Mouse (Mus musculus): Measurements from ENCODE around the gene Pmel. TPM values are rescaled to one million over a fixed set of nuclear protein-coding genes. Genes with fewer than 3 reads are reported as not detected.
"Not testable (repeated sequence)": the region's sequence is repeated elsewhere in the genome, so short reads cannot be mapped to it uniquely, and the experiment has no call there.

Pmel gene
- polyA plus RNA-seq, 1 experiment from 2014 or later = 2.0 TPM

GRCm38 (mm10) chr10:128699006-128699405 lies 5.0 kb upstream of the Pmel start:
- H3K4me1 ChIP-seq (replicated peaks; ENCODE audit: insufficient read depth, low read length) = peaks cover 16% of the 10 kb centered on the region; the same call in 1 of the 2 replicates
- ATAC-seq (replicated peaks; ENCODE audit: low FRiP score, low read depth) (no peak), DNase-seq (ENCODE audit: low spot score) (no peak)
- H3K9me3 ChIP-seq (replicated peaks; ENCODE audit: low read length) = no peaks in the 10 kb centered on the region
- no peak overlapping the region for H3K9ac ChIP-seq (ENCODE audit: low read depth, low read length)
- no peak overlapping the region for H3K4me3 ChIP-seq (replicated peaks; ENCODE audit: low read depth, low read length)
- peaks cover 25% of the 10 kb centered on the region for H3K36me3 ChIP-seq (ENCODE audit: insufficient read depth, low read length)
- TF ChIP-seq CTCF (IDR thresholded peaks at IDR 0.05; ENCODE audit: low read depth) = no peak
- WGBS = 72% methylated on average over 5 of the region's 5 CpGs
- H3K4me2 ChIP-seq (ENCODE audit: low read length) = no peak overlapping the region
- H3K27me3 ChIP-seq (ENCODE audit: insufficient read depth, low read length) = no peaks in the 10 kb centered on the region
- no peak overlapping the region for H3K27ac ChIP-seq

GRCm38 (mm10) chr10:128699611-128700010 lies 4.4 kb upstream of the Pmel start:
- no peak overlapping the region for H3K9ac ChIP-seq (ENCODE audit: low read depth, low read length)
- ATAC-seq (replicated peaks; ENCODE audit: low FRiP score, low read depth) (no peak), DNase-seq (ENCODE audit: low spot score) (no peak)
- whole genome bisulfite sequencing = 88% methylated on average over 11 of the region's 11 CpGs
- H3K4me1 ChIP-seq (replicated peaks; ENCODE audit: insufficient read depth, low read length) = peaks cover 15% of the 10 kb centered on the region; the same call in 1 of the 2 replicates
- H3K4me3 ChIP-seq (replicated peaks; ENCODE audit: low read depth, low read length) = no peak overlapping the region
- no peak for TF ChIP-seq CTCF (IDR thresholded peaks at IDR 0.05; ENCODE audit: low read depth)
- peaks cover 25% of the 10 kb centered on the region for H3K36me3 ChIP-seq (ENCODE audit: insufficient read depth, low read length)
- H3K9me3 ChIP-seq (replicated peaks; ENCODE audit: low read length) = no peaks in the 10 kb centered on the region
- H3K27ac ChIP-seq = no peak overlapping the region
- no peak overlapping the region for H3K4me2 ChIP-seq (ENCODE audit: low read length)
- no peaks in the 10 kb centered on the region for H3K27me3 ChIP-seq (ENCODE audit: insufficient read depth, low read length)

- ATAC-seq (replicated peaks; ENCODE audit: low FRiP score, low read depth) (no peak), DNase-seq (ENCODE audit: low spot score) (no peak)
- H3K4me2 ChIP-seq (ENCODE audit: low read length) = no peak overlapping the region
- H3K9ac ChIP-seq (ENCODE audit: low read depth, low read length) = no peak overlapping the region
- H3K9me3 ChIP-seq (replicated peaks; ENCODE audit: low read length) = no peaks in the 10 kb centered on the region
- 96% methylated on average over 5 of the region's 5 CpGs for WGBS
- TF ChIP-seq CTCF (IDR thresholded peaks at IDR 0.05; ENCODE audit: low read depth) = no peak
- H3K4me1 ChIP-seq (replicated peaks; ENCODE audit: insufficient read depth, low read length) = peaks cover 8% of the 10 kb centered on the region; the same call in 1 of the 2 replicates
- H3K27ac ChIP-seq = no peak overlapping the region
- H3K4me3 ChIP-seq (replicated peaks; ENCODE audit: low read depth, low read length) = no peak overlapping the region
- peaks cover 25% of the 10 kb centered on the region for H3K36me3 ChIP-seq (ENCODE audit: insufficient read depth, low read length)
- no peaks in the 10 kb centered on the region for H3K27me3 ChIP-seq (ENCODE audit: insufficient read depth, low read length)
These were observed 3.3 kb upstream of the Pmel start for GRCm38 (mm10) chr10:128700712-128701111.

GRCm38 (mm10) chr10:128702328-128703007 lies 1.5 kb upstream of the Pmel start:
- Histone ChIP-seq H3K36me3 (ENCODE audit: insufficient read depth, low read length) (peaks cover 25% of the 10 kb centered on the region), H3K9me3 (replicated peaks; ENCODE audit: low read length) (no peaks in the 10 kb centered on the region), H3K4me3 (replicated peaks; ENCODE audit: low read depth, low read length) (no peak overlapping the region), H3K4me1 (replicated peaks; ENCODE audit: insufficient read depth, low read length) (peaks cover 10% of the 10 kb centered on the region; the same call in 1 of the 2 replicates), H3K27me3 (ENCODE audit: insufficient read depth, low read length) (no peaks in the 10 kb centered on the region), H3K9ac (ENCODE audit: low read depth, low read length) (no peak overlapping the region), H3K27ac (no peak overlapping the region), H3K4me2 (ENCODE audit: low read length) (no peak overlapping the region)
- TF ChIP-seq CTCF (IDR thresholded peaks at IDR 0.05; ENCODE audit: low read depth) = no peak
- WGBS = 76% methylated on average over 6 of the region's 6 CpGs
- DNase-seq (ENCODE audit: low spot score) = no peak
- ATAC-seq (replicated peaks; ENCODE audit: low FRiP score, low read depth) = no peak

GRCm38 (mm10) chr10:128704491-128705316 lies 709 bp downstream of the Pmel start, which contains the start of gene Cdk2:
TSS of gene Cdk2 (minus strand) at chr10:128705031.
- TF ChIP-seq CTCF (IDR thresholded peaks at IDR 0.05; ENCODE audit: low read depth) = no peak
- H3K4me3 ChIP-seq (replicated peaks; ENCODE audit: low read depth, low read length) = peak within 1 kb of the TSS; percentile 71
- DNase-seq (ENCODE audit: low spot score) (peak; percentile 95), ATAC-seq (replicated peaks; ENCODE audit: low FRiP score, low read depth) (peak; percentile 94)
- peak within 1 kb of the TSS; percentile 94 for H3K27ac ChIP-seq
- H3K4me1 ChIP-seq (replicated peaks; ENCODE audit: insufficient read depth, low read length) = peaks cover 10% of the 10 kb centered on the region; the same call in 1 of the 2 replicates
- under 1% methylated on average over 62 of the region's 62 CpGs for WGBS
- peak within 1 kb of the TSS; percentile 79 for H3K9ac ChIP-seq (ENCODE audit: low read depth, low read length)
- peak within 1 kb of the TSS; percentile 75 for H3K4me2 ChIP-seq (ENCODE audit: low read length)
- H3K36me3 ChIP-seq (ENCODE audit: insufficient read depth, low read length) = peaks cover 19% of the 10 kb centered on the region; the same call in 1 of the 2 replicates
- no peaks in the 10 kb centered on the region for H3K27me3 ChIP-seq (ENCODE audit: insufficient read depth, low read length)
- no peaks in the 10 kb centered on the region for H3K9me3 ChIP-seq (replicated peaks; ENCODE audit: low read length)

- ATAC-seq (replicated peaks; ENCODE audit: low FRiP score, low read depth) (no peak), DNase-seq (ENCODE audit: low spot score) (no peak)
- no peak for TF ChIP-seq CTCF (IDR thresholded peaks at IDR 0.05; ENCODE audit: low read depth)
These were observed 1.3 kb downstream of the Pmel start for GRCm38 (mm10) chr10:128705317-128705693.

GRCm38 (mm10) chr10:128711318-128711717 lies 7.3 kb downstream of the Pmel start:
- not testable (repeated sequence) for DNase-seq (ENCODE audit: low spot score); ATAC-seq (replicated peaks; ENCODE audit: low FRiP score, low read depth)
- 93% methylated on average over 7 of the region's 7 CpGs for WGBS

More at GRCm38 (mm10) chr10:128705317-128705693, 1.3 kb downstream of the Pmel start:
- peak overlapping the region; percentile 75 for H3K4me2 ChIP-seq (ENCODE audit: low read length)
- H3K4me3 ChIP-seq (replicated peaks; ENCODE audit: low read depth, low read length) = peak overlapping the region; percentile 71
- peaks cover 13% of the 10 kb centered on the region; the same call in 1 of the 2 replicates for H3K36me3 ChIP-seq (ENCODE audit: insufficient read depth, low read length)
- peaks cover 10% of the 10 kb centered on the region; the same call in 1 of the 2 replicates for H3K4me1 ChIP-seq (replicated peaks; ENCODE audit: insufficient read depth, low read length)
- no peaks in the 10 kb centered on the region for H3K9me3 ChIP-seq (replicated peaks; ENCODE audit: low read length)
- peak overlapping the region; percentile 94 for H3K27ac ChIP-seq
- 5% methylated on average over 11 of the region's 11 CpGs for WGBS
- peak overlapping the region; percentile 57 for H3K9ac ChIP-seq (ENCODE audit: low read depth, low read length)
- no peaks in the 10 kb centered on the region for H3K27me3 ChIP-seq (ENCODE audit: insufficient read depth, low read length)

More at GRCm38 (mm10) chr10:128711318-128711717, 7.3 kb downstream of the Pmel start:
- H3K4me2 ChIP-seq (ENCODE audit: low read length); H3K27ac ChIP-seq; H3K27me3 ChIP-seq (ENCODE audit: insufficient read depth, low read length); H3K4me1 ChIP-seq (replicated peaks; ENCODE audit: insufficient read depth, low read length); H3K4me3 ChIP-seq (replicated peaks; ENCODE audit: low read depth, low read length); H3K9ac ChIP-seq (ENCODE audit: low read depth, low read length); H3K36me3 ChIP-seq (ENCODE audit: insufficient read depth, low read length); H3K9me3 ChIP-seq (replicated peaks; ENCODE audit: low read length): not testable (repeated sequence)
